Mouse (Mus musculus) liver (tissue): ENCODE measurements around the gene ccdc198.
A peak's percentile ranks its signal among the peaks of the same experiment; 100 is the strongest.
"Not testable (repeated sequence)": the region's sequence is repeated elsewhere in the genome, so short reads cannot be mapped to it uniquely, and the experiment has no call there.

Experiments used
- DNase-seq: peaks from one replicate; pipeline ENCODE4 v3.0.0-alpha.2; 2020; ENCODE audit warnings: mixed read lengths

Gene ccdc198

GRCm38 (mm10) chr14:49245126-49245714, at the start of gene ccdc198:
Gene ccdc198 (minus strand): TSS chr14:49245474.
- no peak for DNase-seq

GRCm38 (mm10) chr14:49293802-49294449, 48.7 kb upstream of the ccdc198 start:
- DNase-seq: no peak

GRCm38 (mm10) chr14:49290029-49290745, 44.9 kb upstream of the ccdc198 start:
- DNase-seq: no peak

DNA sequence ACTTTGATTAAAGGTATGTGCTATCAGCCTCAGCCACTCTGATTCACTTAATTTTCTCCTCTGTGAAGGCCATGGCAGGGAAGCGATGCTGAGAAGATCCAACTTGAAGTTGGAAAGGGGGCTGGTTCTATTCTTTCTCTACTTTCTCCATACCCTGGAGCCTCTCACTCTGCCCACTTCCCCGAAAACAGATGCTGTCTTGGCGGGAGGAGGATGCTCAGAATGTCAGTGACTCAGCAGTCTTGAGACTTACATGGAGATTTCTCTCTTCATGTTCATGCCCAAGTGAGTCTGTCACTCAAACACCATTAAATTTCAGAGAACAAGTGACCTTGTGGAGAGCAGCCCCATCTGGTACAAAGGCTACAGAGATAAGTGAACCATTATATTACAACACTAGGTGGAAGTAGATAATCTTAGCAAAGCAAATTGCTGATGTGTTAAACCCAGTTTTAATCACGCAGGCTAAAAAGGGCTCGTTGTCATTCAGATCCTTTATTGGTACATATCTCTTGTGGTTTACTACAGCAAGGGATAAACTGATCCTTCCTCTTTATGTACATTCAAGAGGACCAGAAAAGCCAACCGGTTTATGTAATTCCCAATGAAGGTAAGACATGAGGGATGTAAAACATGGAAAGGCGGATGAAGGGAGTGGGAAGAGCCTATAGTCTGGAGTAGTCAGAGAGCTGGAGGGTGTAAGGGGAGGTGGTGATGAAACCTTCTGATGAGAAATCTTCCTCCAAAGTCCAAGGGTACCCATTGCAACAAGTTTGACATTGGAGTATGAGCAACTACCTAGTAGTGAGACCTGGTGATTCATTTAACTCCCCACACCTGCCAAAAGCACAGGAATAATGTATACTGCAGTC, 38.7 kb upstream of the ccdc198 start:
- DNase-seq: no peak

- DNase-seq: no peak
Observed at GRCm38 (mm10) chr14:49278880-49279279, 33.6 kb upstream of the ccdc198 start.

DNA sequence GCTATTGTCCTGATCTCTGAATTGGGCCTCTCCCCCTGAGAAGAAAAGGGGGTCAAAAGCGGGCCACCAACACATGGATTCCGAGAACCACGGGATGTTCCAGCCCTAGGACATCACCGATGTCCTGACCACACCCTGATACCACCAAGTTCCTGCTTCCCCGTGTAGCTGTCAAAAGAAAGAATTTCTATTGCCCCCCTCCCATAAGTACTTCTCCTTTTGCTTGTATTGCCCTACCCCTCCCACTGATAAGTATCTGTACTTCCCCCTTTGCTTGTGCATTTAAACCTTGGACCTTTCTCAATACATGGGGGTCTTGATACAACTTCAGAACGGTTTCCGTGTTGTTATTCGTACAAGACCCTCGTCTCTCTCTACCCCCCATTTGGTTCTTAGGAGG, 33.2 kb upstream of the ccdc198 start:
- not testable (repeated sequence) for DNase-seq

DNA sequence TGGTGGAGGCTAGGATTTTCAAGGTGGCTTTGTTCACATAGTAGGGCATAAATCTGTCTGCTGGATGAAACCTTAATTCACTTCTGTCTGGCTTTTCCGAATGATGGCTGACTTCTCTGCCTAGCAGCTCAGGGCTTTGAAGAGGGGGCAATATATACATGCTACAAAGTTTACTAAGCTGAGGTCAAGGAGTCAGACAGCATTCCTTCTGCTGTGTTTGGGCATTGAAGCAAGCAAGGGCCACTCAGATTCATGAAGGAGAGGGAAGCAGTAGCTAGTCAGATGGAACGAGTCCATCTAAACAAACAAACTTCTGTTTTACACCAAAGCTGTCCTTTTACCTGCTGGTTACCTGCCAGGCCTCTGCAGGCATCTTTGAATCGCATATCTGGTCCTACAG, 32.4 kb upstream of the ccdc198 start:
- DNase-seq: no peak

GRCm38 (mm10) chr14:49275376-49275775, 30.1 kb upstream of the ccdc198 start:
- DNase-seq: no peak

- no peak for DNase-seq
Observed at GRCm38 (mm10) chr14:49265286-49266002, 20.2 kb upstream of the ccdc198 start.

GRCm38 (mm10) chr14:49241522-49241921, 3.8 kb downstream of the ccdc198 start:
- DNase-seq: no peak

DNA sequence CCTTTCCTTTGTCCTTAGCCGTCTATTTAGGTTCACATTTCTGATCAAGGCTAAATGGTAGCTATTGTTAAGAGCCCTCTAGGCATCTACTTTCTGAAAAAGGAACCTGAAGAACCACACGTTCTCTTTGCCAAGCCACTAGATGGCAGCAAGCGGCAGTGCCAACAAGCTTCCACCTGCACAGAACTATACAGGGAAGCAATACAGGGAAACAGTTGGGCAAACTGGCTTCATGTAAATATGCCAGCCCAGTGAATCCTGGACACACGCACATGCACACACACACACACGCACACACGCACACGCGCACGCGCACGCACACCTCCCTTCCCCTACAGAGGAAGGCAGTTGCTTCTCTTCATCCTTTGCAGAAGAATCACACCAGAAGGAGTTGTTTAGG, 7.1 kb downstream of the ccdc198 start:
- peak; percentile 48 for DNase-seq

GRCm38 (mm10) chr14:49234788-49235515, 10.3 kb downstream of the ccdc198 start:
- DNase-seq: peak; percentile 41

DNA sequence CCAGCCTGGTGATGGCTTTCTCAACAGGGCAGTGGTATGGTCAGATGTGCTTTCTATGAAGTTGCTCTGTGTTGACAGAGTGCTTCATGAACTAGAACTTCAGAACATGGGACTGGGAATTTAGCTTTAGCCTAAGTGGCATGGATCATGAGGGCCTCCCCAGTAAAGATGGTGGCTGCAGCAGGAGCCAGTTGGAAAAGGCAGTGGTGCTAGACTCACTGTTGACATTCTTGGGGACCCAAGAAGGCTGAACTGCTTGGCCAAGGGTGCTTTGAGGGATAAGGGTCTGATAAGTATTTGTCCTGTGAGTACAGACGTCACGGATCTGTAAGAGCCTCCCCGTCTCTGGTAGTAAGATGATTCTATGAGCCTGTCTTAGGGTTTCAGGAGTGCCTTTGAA, 13.4 kb downstream of the ccdc198 start:
- DNase-seq: no peak

DNA sequence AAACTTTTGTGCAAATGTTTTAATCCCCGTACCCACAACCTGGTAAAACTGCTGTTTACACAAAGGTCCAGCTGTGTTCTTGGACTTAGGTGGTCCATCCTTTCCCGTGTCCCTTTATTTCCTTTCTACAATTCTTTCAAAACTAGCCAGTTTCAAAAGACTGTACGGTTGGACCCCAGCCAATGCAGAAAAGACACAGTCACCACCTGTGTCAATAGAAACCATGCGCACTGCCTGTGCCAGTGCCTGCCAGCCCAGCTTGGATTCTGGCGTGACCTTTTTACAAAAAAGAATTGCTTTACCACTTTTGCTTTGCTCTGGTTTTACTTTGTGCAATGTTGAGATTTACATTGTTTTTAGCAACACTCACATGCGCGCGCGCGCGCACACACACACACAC, 18.3 kb downstream of the ccdc198 start:
- DNase-seq: no peak

- DNase-seq: no peak
Observed at GRCm38 (mm10) chr14:49226471-49226870, 18.8 kb downstream of the ccdc198 start.

- DNase-seq: no peak
Observed at GRCm38 (mm10) chr14:49221771-49222170, 23.5 kb downstream of the ccdc198 start.

DNA sequence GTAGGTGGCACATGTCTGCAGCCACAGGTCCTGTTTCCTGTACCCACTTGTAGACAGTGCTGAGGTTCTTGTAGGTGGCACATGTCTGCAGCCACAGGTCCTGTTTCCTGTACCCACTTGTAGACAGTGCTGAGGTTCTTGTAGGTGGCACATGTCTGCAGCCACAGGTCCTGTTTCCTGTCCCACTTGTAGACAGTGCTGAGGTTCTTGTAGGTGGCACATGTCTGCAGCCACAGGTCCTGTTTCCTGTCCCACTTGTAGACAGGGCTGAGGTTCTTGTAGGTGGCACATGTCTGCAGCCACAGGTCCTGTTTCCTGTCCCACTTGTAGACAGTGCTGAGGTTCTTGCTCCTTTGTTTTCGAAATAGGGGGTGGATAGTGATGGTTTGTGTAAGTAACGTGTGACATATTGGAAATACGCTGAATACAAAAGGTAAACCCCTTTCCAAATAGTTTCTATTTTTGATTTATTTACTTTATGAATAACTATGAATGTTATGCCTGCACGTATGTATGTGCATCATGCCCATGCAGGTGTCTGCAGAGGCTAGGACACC, 25.7 kb downstream of the ccdc198 start:
- not testable (repeated sequence) for DNase-seq

DNA sequence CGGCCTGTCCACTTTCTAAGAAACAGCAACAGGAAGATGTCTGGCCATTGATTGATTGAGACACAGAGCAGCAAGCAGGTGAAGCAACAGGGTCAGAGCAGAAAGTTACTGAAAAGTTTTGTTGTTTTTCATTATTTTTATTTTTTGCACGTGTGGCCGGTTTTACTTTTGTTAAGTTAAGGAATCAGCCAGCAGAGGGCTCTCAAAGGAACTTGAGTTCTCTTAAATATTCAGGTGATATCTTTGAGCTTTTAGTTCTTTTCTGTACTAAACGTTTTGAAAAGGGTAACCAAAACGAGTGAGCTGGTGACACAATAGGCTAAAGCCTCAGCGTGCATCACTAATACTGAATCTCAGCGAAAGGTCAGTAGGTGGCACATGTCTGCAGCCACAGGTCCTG, 26.6 kb downstream of the ccdc198 start:
- no peak for DNase-seq

- not testable (repeated sequence) for DNase-seq
Observed at GRCm38 (mm10) chr14:49210215-49210614, 35.1 kb downstream of the ccdc198 start.

- DNase-seq: no peak
Observed at GRCm38 (mm10) chr14:49201073-49201778, 44.0 kb downstream of the ccdc198 start.

GRCm38 (mm10) chr14:49197031-49197527, 48.2 kb downstream of the ccdc198 start:
- DNase-seq: no peak
